Mouse (Mus musculus): ENCODE measurements around the gene Spi1.

Spi1 gene

DNA sequence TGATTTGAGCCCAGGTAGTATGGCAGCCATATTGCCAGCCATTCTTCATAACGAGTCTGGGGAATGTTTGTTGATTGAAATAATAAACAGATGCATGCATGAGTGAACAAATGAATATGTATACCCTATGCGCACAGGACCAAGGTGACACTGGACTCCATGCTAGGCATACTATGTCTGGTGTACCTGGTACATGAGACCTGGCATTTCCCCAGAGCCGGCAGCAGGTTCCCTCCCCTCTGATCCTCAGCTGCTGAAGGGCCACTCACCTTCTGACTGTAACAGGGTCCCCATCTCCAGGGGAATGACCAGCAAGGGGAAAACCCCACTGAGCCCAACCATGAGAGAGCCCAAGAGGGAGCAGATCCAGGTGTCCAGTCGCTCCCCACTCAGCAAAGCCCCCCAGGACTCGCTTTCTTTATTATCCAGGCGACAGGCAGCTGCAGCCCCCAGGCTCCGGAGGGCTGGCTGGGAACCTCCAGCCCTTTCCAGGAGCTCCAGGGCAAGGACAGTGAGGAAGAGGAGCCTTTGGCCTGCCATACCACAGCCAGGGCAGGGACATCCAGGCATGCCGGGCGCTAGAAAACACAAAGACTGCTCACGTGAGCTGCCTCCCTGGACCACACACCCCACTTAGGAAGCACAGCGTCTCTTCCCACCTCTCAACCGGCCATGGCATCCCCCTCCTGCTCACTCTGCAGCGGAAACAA, 13.9 kb upstream of the Spi1 start:
- no peak for DNase-seq (ENCODE audit: low read depth, low spot score)

- no peak for DNase-seq (ENCODE audit: low read depth, low spot score)
Measured at GRCm38 (mm10) chr2:91068872-91069165, 13.4 kb upstream of the Spi1 start.

DNA sequence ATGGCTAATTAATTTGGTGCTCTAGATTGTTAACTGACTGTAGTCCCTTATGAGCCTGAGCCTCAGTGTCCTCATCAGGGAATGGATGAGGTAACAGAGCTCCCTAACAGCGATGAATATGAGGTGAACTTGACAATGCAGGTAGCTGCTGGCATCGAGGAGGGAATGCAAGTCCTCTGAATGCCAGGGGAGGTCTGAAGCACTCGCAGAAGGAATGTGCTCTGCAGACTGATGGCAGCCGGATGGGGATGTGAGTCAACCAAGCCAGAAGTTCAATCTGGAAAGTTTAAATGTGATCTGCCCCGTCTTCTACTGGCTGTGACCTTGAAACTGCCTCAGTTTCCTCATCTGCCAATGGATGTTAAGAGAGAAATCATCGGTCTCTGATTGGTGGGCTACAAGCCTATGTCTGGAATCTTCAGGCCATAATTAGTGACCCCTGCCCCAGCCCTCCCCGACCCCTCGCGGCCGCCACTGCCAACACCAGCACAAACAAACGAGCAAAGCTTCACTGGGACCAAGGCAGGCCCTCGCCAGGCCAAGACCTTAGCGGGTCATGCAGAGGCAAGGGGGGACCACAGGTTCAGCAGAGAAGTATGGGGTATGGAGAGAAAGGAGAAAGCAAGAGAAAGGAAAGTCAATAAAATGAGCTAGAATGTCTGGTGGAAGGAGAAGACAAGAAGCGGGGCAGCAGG, 12.7 kb upstream of the Spi1 start:
- no peak for DNase-seq (ENCODE audit: low read depth, low spot score)

- DNase-seq (ENCODE audit: low read depth, low spot score): peak; percentile 94
Measured at GRCm38 (mm10) chr2:91070076-91070800, 12.0 kb upstream of the Spi1 start, which contains the start of gene Slc39a13. Slc39a13 (minus strand) TSS chr2:91070417.

GRCm38 (mm10) chr2:91071059-91071458, 11.1 kb upstream of the Spi1 start:
- DNase-seq (ENCODE audit: low read depth, low spot score): no peak

DNA sequence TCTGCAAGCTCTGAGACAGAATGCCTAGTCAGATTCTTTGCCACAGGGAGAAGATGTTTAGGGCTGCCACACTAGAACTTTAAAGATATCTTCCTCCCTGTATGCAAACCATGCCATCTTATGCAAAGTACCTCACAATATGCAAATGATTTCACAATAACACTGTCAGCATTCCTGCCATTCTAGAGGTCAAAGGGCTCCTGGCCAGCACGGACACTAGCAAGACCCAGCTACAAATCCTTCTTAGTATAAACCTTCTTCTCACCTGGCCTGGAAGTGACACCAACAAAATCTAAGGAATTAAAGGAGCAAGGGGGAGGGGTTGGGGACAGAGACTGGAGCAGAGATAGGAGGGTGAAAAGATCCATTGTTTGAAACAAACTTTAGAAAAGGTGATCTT, 10.1 kb upstream of the Spi1 start:
- no peak for DNase-seq (ENCODE audit: low read depth, low spot score)

DNA sequence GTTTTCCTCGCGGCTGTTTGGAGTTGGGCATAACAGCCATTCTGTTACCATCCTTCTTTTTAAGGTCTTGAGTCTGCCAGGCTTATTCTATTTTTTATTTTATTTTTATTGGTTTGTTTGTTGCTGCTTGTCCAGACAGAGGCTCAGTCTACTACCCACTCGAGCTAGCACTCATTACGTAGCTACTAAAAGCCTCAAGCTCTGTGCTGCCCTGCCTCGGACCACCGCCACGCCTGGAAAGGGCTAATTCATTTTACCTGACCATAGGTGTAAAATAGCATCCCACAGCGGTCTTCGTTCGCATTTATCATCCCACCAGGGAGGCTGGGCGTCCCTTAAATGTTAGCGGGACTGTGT, 4.3 kb upstream of the Spi1 start:
- DNase-seq (ENCODE audit: low read depth, low spot score): no peak

DNA sequence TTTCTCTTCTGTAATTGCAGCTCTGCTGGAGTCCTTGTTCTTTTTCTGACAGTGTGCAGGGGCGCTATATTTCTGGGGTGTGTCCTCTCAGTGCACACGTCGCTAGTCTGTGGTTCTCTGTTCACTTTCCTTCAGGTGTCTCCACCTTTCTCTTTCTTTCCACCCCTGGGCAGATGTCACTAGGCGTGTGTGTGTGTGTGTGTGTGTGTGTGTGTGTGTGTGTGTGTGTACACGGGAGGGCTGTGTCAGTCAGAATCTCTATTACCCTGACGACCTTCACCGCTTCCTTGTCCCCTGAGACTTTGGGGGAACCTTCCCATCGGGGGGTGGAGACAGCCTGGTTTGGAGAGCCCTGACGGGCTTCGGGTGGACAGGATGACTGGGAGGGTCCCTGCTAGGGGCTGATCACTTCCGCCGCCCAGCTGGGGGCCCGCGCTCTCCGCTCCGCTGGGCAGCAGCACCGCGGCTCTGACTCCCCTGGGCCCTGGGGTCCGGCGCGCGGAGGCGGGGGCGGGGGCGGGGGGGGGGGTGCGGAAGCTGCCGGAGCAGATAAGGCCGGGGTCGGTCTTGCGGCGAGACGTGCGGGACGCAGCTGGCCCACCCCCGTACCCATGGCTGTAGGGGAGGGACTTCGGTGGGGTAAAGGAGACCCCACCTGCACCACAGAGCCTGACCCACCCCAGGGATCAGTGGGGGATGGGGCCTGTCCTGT, 3.7 kb upstream of the Spi1 start:
- no peak for DNase-seq (ENCODE audit: low read depth, low spot score)

DNA sequence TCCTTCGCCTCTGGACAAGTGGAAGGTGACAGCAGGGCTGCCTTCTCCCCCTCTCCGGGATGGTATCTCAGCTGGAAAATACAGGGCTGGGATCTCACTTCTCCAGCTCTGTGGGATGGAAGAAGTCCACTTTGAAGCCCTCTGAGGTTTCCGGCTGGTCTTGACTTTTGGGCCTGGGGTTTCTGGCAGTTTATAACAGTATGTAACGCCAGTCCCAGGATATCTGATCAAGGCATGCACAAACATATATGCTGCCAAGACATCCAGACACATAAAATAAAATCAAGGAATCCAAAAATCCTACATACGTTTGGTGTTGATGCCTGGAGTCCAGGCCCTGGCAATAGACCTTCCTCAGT, 3.2 kb upstream of the Spi1 start:
- DNase-seq (ENCODE audit: low read depth, low spot score): no peak

DNA sequence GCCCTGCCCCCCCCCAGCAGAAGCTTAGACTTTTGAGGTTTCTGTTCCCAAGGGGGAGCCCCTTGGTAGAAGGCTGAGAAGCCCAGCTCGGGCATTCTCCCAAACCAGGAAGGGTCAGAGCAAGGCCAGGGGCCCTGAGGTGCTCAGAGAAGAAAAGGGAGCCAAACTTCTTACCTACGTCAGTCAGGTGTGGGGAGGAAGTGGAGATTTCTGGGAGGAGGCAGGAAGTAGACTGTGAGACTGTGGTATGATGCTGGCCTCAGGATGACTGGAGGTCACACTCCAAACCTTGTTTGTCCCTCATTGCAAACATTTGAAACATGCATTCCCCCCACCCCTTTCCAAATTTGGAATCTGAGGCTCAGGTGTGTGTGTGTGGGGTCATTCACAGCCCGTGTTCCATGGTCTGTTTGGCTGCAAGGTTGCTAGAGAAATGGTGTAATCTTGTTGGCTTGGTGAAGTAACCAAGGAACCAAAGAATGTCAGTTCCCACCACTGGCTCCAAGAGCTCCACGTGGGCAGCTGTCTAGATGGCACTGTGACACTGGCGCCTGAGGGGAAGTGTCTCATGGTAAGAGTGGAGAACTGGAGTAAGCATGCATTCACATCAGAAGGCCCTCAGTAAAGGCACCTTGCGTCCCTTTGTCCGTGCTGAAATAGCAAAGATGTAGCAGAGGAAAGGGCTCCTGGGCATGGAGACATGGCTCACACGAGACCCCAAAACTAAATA, 1.2 kb upstream of the Spi1 start:
- no peak for DNase-seq (ENCODE audit: low read depth, low spot score)

DNA sequence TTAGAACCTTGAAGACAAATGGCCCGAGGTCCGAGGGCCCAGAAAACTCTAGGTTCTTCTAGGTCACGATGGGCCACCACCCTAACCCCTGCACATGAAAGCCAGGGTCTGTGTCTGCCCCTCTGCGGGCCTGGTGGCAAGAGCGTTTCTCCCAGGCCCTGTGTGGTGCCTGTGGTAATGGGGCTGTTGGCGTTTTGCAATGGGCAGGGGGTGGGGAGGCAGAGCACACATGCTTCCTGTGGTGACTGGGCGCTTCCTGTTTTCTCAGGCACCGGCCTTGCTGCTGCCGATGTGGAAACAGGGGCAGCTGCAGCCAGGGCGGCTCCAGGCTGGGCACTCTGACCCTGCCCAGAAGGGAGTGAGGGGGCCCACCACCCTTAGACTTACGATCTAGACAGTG, 654 bp downstream of the Spi1 start:
- no peak for DNase-seq (ENCODE audit: low read depth, low spot score)

GRCm38 (mm10) chr2:91083366-91083940, 1.3 kb downstream of the Spi1 start:
- no peak for DNase-seq (ENCODE audit: low read depth, low spot score)

DNA sequence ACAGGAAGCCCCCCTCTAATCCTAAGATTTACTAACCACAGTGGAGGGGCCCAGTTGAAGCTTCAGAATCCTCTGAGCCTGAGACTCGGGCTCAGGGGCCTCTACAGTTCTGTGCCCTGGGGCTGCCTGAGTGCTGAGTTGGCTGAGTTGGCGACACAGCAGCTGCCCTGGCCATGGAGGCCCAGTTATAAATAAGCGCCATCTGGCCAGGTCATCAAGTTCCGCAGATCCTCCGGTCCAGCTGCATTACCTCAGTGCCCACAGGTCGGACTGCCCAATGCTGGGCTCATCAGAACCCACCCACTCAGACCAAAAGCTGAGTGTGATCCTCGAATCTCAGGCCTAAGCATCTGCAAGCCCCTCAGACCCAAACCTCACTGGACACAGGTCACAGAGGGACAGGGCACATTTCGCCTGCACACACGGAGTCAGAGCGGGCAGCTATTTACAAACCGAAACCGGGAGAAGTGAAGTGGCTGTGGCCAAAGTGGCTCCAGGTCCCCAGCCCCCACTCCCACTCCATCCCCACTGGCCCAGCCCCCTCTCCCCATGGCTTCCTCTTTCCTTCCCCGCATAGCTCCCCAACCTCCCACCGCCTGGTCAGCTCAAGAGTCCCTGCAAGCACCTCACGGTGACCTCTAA, 2.1 kb downstream of the Spi1 start:
- no peak for DNase-seq (ENCODE audit: low read depth, low spot score)

DNA sequence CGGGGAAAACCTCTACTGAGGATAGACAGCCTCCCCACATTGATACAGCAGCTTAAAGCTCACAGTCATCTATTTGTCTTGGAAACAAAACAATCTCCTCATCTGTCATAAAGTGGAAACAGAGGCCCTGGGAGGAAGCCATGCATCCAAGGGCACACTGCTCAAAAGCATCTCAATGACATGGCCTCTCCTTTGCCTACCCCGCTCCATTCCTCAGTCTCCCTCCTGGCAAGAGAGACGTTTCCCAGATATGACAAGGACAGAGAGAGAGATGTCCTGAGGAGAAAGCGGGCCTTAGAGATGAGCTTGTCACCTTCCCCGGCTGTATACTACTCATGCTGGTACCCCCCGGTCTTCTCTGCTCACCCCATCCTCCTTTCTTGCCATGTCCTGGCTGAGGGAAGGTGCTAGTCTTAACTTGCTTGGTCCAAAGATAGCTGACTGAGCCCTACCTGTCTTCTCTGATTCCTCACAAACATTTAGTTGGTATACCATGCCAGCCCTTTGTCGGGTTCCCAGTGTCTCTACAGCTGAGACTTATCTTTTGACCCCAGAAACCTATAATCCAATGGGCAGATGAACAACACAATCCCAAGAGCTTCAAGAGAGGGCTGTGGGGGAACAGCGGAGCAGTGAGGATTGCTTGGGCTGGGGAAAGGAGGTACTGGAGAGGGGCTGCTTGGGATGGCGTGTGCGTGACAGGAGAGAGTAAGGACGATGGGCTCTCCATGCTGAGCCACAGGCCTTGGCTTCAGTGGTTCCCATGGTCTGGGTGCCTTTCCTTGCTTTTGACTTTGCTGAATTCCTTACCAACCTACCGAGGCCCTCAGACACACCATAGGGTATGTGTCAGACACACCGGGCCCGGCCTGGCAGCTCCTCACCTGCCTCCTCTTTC, 3.6 kb downstream of the Spi1 start:
- no peak for DNase-seq (ENCODE audit: low read depth, low spot score)

GRCm38 (mm10) chr2:91086392-91087237, 4.4 kb downstream of the Spi1 start:
- DNase-seq (ENCODE audit: low read depth, low spot score): no peak

DNA sequence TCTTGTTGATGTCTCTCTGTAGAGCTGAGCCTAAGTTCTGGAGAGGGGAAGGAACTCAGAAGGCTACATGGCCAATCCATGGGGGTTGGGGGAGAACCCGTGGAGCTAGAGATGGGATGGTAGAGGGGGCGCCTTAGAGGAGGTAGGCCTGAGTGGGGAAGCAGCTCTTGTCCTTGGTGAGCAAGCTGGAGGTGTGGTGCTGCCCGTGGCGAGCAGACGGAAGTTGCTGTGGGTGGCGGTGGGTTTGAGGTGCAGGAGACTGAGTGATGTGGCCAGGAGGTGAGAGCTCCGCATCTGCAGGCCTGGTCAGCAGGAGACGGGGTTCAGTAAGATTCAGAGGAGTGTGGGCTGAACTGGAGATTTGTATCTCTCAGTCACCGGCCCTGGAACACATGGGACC, 5.3 kb downstream of the Spi1 start:
- no peak for DNase-seq (ENCODE audit: low read depth, low spot score)

DNA sequence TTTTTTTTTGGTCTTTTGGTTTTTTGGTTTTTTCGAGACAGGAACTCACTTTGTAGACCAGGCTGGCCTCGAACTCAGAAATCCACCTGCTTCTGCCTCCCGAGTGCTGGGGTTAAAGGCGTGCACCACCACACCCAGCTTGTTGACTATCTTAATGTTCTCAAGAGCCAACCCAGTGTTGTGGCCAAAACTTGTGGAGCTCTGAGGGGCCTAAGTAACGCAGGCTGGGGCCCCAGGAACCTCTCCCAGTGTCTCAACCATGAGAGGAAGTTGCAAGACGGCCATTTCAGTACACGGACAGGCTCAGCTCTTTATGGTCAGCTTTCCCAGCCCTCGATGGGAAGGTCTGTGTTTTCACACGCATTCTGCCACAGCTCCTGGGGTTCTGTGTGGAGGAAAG, 6.8 kb downstream of the Spi1 start:
- DNase-seq (ENCODE audit: low read depth, low spot score): no peak

- DNase-seq (ENCODE audit: low read depth, low spot score): no peak
Measured at GRCm38 (mm10) chr2:91090208-91090607, 8.0 kb downstream of the Spi1 start.

- DNase-seq (ENCODE audit: low read depth, low spot score): no peak
Measured at GRCm38 (mm10) chr2:91090827-91091226, 8.6 kb downstream of the Spi1 start.
